Mouse (Mus musculus): ENCODE measurements around the gene Fcgbp. TPM values are rescaled to one million over a fixed set of nuclear protein-coding genes. Genes with fewer than 3 reads are reported as not detected.

The Fcgbp gene
- 68.4 TPM for polyA plus RNA-seq (2014; fragmentation: Illumina TruSeq; extraction: RNeasy Lipid Tissue Mini Kit (QIAGEN cat#74804); ENCODE audit: low read depth, low replicate concordance)

GRCm38 (mm10) chr7:28070531-28071298, at the start of gene Fcgbp:
Gene Fcgbp (plus strand): TSS chr7:28071236.

GRCm38 (mm10) chr7:28049476-28050409, 21.3 kb upstream of the Fcgbp start, which contains the start of gene Psmc4:
Gene Psmc4 (minus strand): TSS chr7:28050101.

GRCm38 (mm10) chr7:28129166-28129565, 58.1 kb downstream of the Fcgbp start, which contains the start of gene 9530053A07Rik:
Gene 9530053A07Rik (plus strand): TSS chr7:28129466.

GRCm38 (mm10) chr7:28169489-28170422, 98.7 kb downstream of the Fcgbp start, which contains the start of gene Fbl:
Gene Fbl (plus strand): TSS chr7:28169710.

Other genes with a start within 250 kb of the Fcgbp start
- 14.1 TPM for gene Zfp59, start 232.6 kb upstream of the Fcgbp start, polyA plus RNA-seq (2014; fragmentation: Illumina TruSeq; extraction: RNeasy Lipid Tissue Mini Kit (QIAGEN cat#74804); ENCODE audit: low read depth, low replicate concordance)
- gene Zfp607a, start 213.7 kb upstream of the Fcgbp start, polyA plus RNA-seq (2014; fragmentation: Illumina TruSeq; extraction: RNeasy Lipid Tissue Mini Kit (QIAGEN cat#74804); ENCODE audit: low read depth, low replicate concordance): 9.9 TPM
- gene Zfp974, start 141.8 kb upstream of the Fcgbp start, polyA plus RNA-seq (2014; fragmentation: Illumina TruSeq; extraction: RNeasy Lipid Tissue Mini Kit (QIAGEN cat#74804); ENCODE audit: low read depth, low replicate concordance): 23.0 TPM
- 23.5 TPM for gene Zfp780b, start 92.1 kb upstream of the Fcgbp start, polyA plus RNA-seq (2014; fragmentation: Illumina TruSeq; extraction: RNeasy Lipid Tissue Mini Kit (QIAGEN cat#74804); ENCODE audit: low read depth, low replicate concordance)
- gene Zfp850, start 57.1 kb upstream of the Fcgbp start, polyA plus RNA-seq (2014; fragmentation: Illumina TruSeq; extraction: RNeasy Lipid Tissue Mini Kit (QIAGEN cat#74804); ENCODE audit: low read depth, low replicate concordance): 6.7 TPM
- gene Psmc4, start 21.1 kb upstream of the Fcgbp start, polyA plus RNA-seq (2014; fragmentation: Illumina TruSeq; extraction: RNeasy Lipid Tissue Mini Kit (QIAGEN cat#74804); ENCODE audit: low read depth, low replicate concordance): 20.4 TPM
- not detected for gene 9530053A07Rik, start 58.2 kb downstream of the Fcgbp start, polyA plus RNA-seq (2014; fragmentation: Illumina TruSeq; extraction: RNeasy Lipid Tissue Mini Kit (QIAGEN cat#74804); ENCODE audit: low read depth, low replicate concordance)
- 9.5 TPM for gene Fbl, start 98.5 kb downstream of the Fcgbp start, polyA plus RNA-seq (2014; fragmentation: Illumina TruSeq; extraction: RNeasy Lipid Tissue Mini Kit (QIAGEN cat#74804); ENCODE audit: low read depth, low replicate concordance)
- gene Dyrk1b, start 108.2 kb downstream of the Fcgbp start, polyA plus RNA-seq (2014; fragmentation: Illumina TruSeq; extraction: RNeasy Lipid Tissue Mini Kit (QIAGEN cat#74804); ENCODE audit: low read depth, low replicate concordance): 0.35 TPM
- gene Eid2, start 196.6 kb downstream of the Fcgbp start, polyA plus RNA-seq (2014; fragmentation: Illumina TruSeq; extraction: RNeasy Lipid Tissue Mini Kit (QIAGEN cat#74804); ENCODE audit: low read depth, low replicate concordance): 3.2 TPM
- 7.4 TPM for gene Eid2b, start 206.5 kb downstream of the Fcgbp start, polyA plus RNA-seq (2014; fragmentation: Illumina TruSeq; extraction: RNeasy Lipid Tissue Mini Kit (QIAGEN cat#74804); ENCODE audit: low read depth, low replicate concordance)
- gene Selenov, start 219.9 kb downstream of the Fcgbp start, polyA plus RNA-seq (2014; fragmentation: Illumina TruSeq; extraction: RNeasy Lipid Tissue Mini Kit (QIAGEN cat#74804); ENCODE audit: low read depth, low replicate concordance): not detected
- gene Dll3, start 231.0 kb downstream of the Fcgbp start, polyA plus RNA-seq (2014; fragmentation: Illumina TruSeq; extraction: RNeasy Lipid Tissue Mini Kit (QIAGEN cat#74804); ENCODE audit: low read depth, low replicate concordance): not detected
- 5.8 TPM for gene Timm50, start 240.8 kb downstream of the Fcgbp start, polyA plus RNA-seq (2014; fragmentation: Illumina TruSeq; extraction: RNeasy Lipid Tissue Mini Kit (QIAGEN cat#74804); ENCODE audit: low read depth, low replicate concordance)

Data from sigmoid colon, adult 10 weeks (tissue).